Mouse (Mus musculus) embryonic facial prominence, embryonic 12.5 days (tissue): ENCODE results near the gene Nckap5. TPM values are rescaled to one million over a fixed set of nuclear protein-coding genes. Genes with fewer than 3 reads are reported as not detected.

Experiments
- ATAC-seq: fragments of 200-750 bp; cut with Nextera tagmentation; 2 replicates; pipeline ENCODE4 v1.8.0; 2017; ENCODE audit not compliant: insufficient number of reproducible peaks, insufficient read depth, low FRiP score, low TSS enrichment
- H3K27ac ChIP-seq: fragments of 300-500 bp; sonication (generic); 2 replicates; pipeline ENCODE4 v1.5.1; 2016; ENCODE audit warnings: mild to moderate bottlenecking
- H3K27me3 ChIP-seq: fragments of 300-500 bp; sonication (generic); 2 replicates; pipeline ENCODE4 v1.6.1; 2016; ENCODE audit warnings: mild to moderate bottlenecking, moderate library complexity
- H3K36me3 ChIP-seq: fragments of 300-500 bp; sonication (generic); 2 replicates; pipeline ENCODE4 v1.6.1; 2016; ENCODE audit warnings: mild to moderate bottlenecking
- H3K4me1 ChIP-seq: fragments of 300-500 bp; sonication (generic); 2 replicates; pipeline ENCODE4 v1.6.1; 2016
- H3K4me2 ChIP-seq: fragments of 300-500 bp; sonication (generic); replicated peaks from 2 replicates; pipeline ENCODE4 v1.6.1; 2016; ENCODE audit warnings: mild to moderate bottlenecking, moderate library complexity
- H3K4me3 ChIP-seq: fragments of 300-500 bp; sonication (generic); 2 replicates; pipeline ENCODE4 v1.5.1; 2016; ENCODE audit warnings: mild to moderate bottlenecking
- H3K9ac ChIP-seq: fragments of 300-500 bp; sonication (generic); 2 replicates; pipeline ENCODE4 v1.6.1; 2016; ENCODE audit warnings: mild to moderate bottlenecking, moderate library complexity
- H3K9me3 ChIP-seq: fragments of 300-500 bp; sonication (generic); 2 replicates; pipeline ENCODE4 v1.6.1; 2016; ENCODE audit warnings: mild to moderate bottlenecking, moderate library complexity
- WGBS: fragments of 180-500 bp; shearing (Covaris S2); methylation state at CpG from one replicate; pipeline ENCODE4 v1.1.7; 2016; 5-methylcytosine and 5-hydroxymethylcytosine counted together
- polyA plus RNA-seq: library from polyadenylated mRNA; unstranded; fragments of >200 nt; fragmentation: Nextera tagmentation; extraction: Ambion mirVana; gene quantifications from 2 replicates; pipeline ENCODE4 v1.2.1, GENCODE M21; 2016

Gene Nckap5
- polyA plus RNA-seq, 1 experiment from 2014 or later: 8.2 TPM

- no peaks in the 10 kb centered on the region for H3K36me3 ChIP-seq
- WGBS: 52% methylated on average over 2 of the region's 2 CpGs
- H3K4me3 ChIP-seq: no peak overlapping the region
- no peaks in the 10 kb centered on the region for H3K4me1 ChIP-seq
- no peak for ATAC-seq
- H3K27ac ChIP-seq: no peak overlapping the region
- no peaks in the 10 kb centered on the region for H3K9me3 ChIP-seq
- H3K4me2 ChIP-seq: no peak overlapping the region
- H3K27me3 ChIP-seq: no peaks in the 10 kb centered on the region
- H3K9ac ChIP-seq: no peak overlapping the region
These were observed 386.7 kb downstream of the Nckap5 start for GRCm38 (mm10) chr1:126443890-126444289.

- no peaks in the 10 kb centered on the region for H3K4me1 ChIP-seq
- H3K9ac ChIP-seq: no peak overlapping the region
- no peaks in the 10 kb centered on the region for H3K27me3 ChIP-seq
- ATAC-seq: no peak
- no peaks in the 10 kb centered on the region for H3K36me3 ChIP-seq
- 78% methylated on average over 1 of the region's 1 CpGs for WGBS
- H3K4me2 ChIP-seq: no peak overlapping the region
- H3K4me3 ChIP-seq: no peak overlapping the region
- no peak overlapping the region for H3K27ac ChIP-seq
- no peaks in the 10 kb centered on the region for H3K9me3 ChIP-seq
These were observed 387.9 kb downstream of the Nckap5 start for GRCm38 (mm10) chr1:126442723-126443122.

GRCm38 (mm10) chr1:126438000-126438572 is 392.5 kb downstream of the Nckap5 start:
- no peak overlapping the region for H3K9ac ChIP-seq
- no peak overlapping the region for H3K4me3 ChIP-seq
- 80% methylated on average over 6 of the region's 6 CpGs for WGBS
- H3K9me3 ChIP-seq: no peaks in the 10 kb centered on the region
- H3K27me3 ChIP-seq: no peaks in the 10 kb centered on the region
- H3K4me1 ChIP-seq: no peaks in the 10 kb centered on the region
- no peak for ATAC-seq
- H3K36me3 ChIP-seq: no peaks in the 10 kb centered on the region
- H3K27ac ChIP-seq: no peak overlapping the region
- H3K4me2 ChIP-seq: no peak overlapping the region

DNA sequence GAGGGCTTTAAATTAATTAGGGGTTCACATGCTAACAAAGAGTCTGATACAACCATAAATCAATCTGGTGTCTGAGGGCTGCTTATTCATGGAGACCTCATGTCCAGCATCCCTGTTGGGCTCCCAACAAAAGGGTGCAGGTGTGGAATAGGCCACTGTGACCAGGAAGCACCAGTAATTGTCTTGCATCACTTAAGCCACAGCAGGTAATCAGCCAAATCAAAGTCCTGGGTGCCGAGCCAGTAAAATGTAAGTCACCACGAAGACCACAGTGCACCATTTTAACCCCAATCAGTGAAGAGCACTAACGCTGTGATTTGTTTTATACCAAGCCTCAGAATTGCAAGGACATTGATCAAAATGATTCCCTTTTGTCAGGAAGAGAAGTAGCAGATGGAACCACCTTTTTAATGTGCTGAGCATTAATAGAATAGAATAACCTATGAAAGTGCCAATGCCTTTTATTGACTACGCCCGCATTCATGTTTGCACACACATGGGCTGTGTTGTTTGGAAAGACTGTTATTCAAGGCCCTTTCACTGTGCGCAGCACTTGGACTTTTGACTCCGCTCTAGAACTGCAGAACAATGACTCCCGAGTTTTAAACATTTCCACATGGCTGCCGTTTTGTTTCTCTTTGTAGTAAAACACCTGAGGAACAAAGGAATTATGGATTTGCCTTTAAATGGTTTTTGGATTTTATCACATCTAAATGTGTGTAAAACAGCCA is 393.5 kb downstream of the Nckap5 start:
- Histone ChIP-seq H3K4me2 (no peak overlapping the region), H3K27me3 (no peaks in the 10 kb centered on the region), H3K4me3 (no peak overlapping the region), H3K36me3 (no peaks in the 10 kb centered on the region), H3K4me1 (no peaks in the 10 kb centered on the region), H3K9ac (no peak overlapping the region), H3K9me3 (no peaks in the 10 kb centered on the region), H3K27ac (no peak overlapping the region)
- WGBS: 73% methylated on average over 9 of the region's 9 CpGs
- ATAC-seq: no peak

- no peaks in the 10 kb centered on the region for H3K27me3 ChIP-seq
- no peak overlapping the region for H3K27ac ChIP-seq
- H3K9me3 ChIP-seq: no peaks in the 10 kb centered on the region
- H3K4me3 ChIP-seq: no peak overlapping the region
- no peak overlapping the region for H3K4me2 ChIP-seq
- H3K4me1 ChIP-seq: no peaks in the 10 kb centered on the region
- H3K36me3 ChIP-seq: no peaks in the 10 kb centered on the region
- WGBS: 91% methylated on average over 4 of the region's 4 CpGs
- no peak for ATAC-seq
- no peak overlapping the region for H3K9ac ChIP-seq
These were observed 398.3 kb downstream of the Nckap5 start for GRCm38 (mm10) chr1:126432285-126432684.

DNA sequence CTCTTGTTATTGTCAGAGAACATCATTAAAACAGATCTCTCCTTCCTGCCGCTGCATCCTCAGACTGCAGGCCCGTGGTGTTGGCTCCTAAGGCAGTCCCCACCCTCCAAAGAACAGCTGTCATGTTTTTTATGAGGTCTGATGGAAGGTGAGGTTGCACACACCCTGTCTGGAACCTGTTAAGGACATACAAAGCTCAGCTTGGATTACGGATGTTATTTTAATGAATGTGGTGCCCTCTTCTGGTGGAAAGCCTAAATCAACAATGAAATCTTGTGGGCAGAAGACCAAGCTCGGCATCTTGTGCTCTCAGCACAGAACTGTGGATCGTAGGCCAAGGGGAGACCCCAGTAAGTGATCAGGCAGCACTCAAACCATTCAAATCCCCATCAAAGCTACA is 399.0 kb downstream of the Nckap5 start:
- no peaks in the 10 kb centered on the region for H3K36me3 ChIP-seq
- no peak overlapping the region for H3K4me2 ChIP-seq
- H3K9ac ChIP-seq: no peak overlapping the region
- H3K27ac ChIP-seq: no peak overlapping the region
- 22% methylated on average over 5 of the region's 5 CpGs for WGBS
- 0 out of 2 replicates have a peak, but pooled peaks have one; percentile 41 for ATAC-seq
- H3K27me3 ChIP-seq: no peaks in the 10 kb centered on the region
- H3K9me3 ChIP-seq: no peaks in the 10 kb centered on the region
- no peak overlapping the region for H3K4me3 ChIP-seq
- no peaks in the 10 kb centered on the region for H3K4me1 ChIP-seq

DNA sequence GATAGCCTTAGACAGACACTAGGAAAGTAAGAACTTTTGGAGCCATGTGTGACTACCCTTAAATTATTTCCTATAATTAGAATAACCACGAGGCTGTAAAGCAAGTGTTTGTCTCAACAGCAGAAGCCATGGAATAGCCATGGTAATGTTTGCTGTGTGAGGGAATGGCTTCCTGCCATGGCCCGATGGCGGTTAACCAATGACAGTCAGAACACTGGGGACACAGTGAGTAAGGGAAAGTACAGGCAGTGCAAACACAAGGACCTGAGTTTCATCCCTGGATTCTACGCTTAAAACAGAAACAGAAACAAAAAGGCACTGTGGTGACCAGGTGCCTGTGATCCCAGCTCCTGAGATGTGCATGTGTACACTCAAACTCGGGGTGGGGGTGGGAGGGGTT is 419.2 kb downstream of the Nckap5 start:
- no peaks in the 10 kb centered on the region for H3K27me3 ChIP-seq
- H3K4me1 ChIP-seq: no peaks in the 10 kb centered on the region
- 77% methylated on average over 5 of the region's 5 CpGs for WGBS
- no peak for ATAC-seq
- no peak overlapping the region for H3K4me2 ChIP-seq
- H3K27ac ChIP-seq: no peak overlapping the region
- no peak overlapping the region for H3K4me3 ChIP-seq
- no peaks in the 10 kb centered on the region for H3K9me3 ChIP-seq
- H3K9ac ChIP-seq: no peak overlapping the region
- no peaks in the 10 kb centered on the region for H3K36me3 ChIP-seq

DNA sequence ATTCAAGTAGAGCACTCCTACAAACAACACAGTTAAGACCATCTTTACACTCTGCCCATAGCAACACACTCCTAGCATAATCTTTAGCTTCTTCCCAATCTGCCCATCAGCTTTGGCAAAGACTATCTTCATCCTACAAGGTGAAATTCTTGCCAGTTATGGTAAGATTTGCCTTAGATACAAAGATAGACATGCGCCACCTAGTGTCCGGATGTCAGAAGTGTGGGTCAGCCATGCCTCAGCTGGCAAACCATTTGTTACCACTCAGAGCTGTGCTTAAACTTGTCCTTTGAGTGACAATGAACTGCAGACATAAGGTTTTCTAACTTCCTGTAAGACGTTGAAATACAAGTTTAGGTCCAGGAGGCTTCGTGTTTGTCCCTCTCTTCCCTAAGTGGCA is 422.7 kb downstream of the Nckap5 start:
- no peak overlapping the region for H3K9ac ChIP-seq
- ATAC-seq: no peak
- H3K9me3 ChIP-seq: no peaks in the 10 kb centered on the region
- H3K4me2 ChIP-seq: no peak overlapping the region
- H3K27me3 ChIP-seq: no peaks in the 10 kb centered on the region
- no peaks in the 10 kb centered on the region for H3K4me1 ChIP-seq
- H3K36me3 ChIP-seq: no peaks in the 10 kb centered on the region
- H3K4me3 ChIP-seq: no peak overlapping the region
- H3K27ac ChIP-seq: no peak overlapping the region
- WGBS: 20% methylated on average over 4 of the region's 4 CpGs

DNA sequence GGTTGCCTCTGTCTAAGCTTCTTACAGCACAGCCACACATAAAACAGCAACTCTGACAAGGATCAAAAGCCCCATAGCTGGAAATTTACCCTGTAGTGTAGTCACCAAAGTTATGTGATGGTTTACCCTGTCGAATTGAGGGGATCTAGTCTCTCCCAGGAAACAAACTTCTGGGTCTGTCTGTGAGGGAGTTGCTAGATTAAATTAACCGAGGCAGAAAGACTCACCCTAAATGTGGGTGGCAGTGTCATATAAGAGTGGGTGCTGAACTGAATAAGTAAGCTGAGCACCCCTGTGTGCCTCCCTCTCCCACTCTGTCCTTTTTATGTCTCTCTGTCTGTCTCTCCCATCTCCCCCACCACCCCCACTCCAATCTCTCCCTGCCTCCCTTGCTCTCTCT is 425.1 kb downstream of the Nckap5 start:
- no peak overlapping the region for H3K4me3 ChIP-seq
- ATAC-seq: no peak
- no peaks in the 10 kb centered on the region for H3K27me3 ChIP-seq
- WGBS: 78% methylated on average over 2 of the region's 2 CpGs
- H3K4me1 ChIP-seq: no peaks in the 10 kb centered on the region
- no peaks in the 10 kb centered on the region for H3K36me3 ChIP-seq
- no peak overlapping the region for H3K4me2 ChIP-seq
- H3K9me3 ChIP-seq: no peaks in the 10 kb centered on the region
- no peak overlapping the region for H3K27ac ChIP-seq
- H3K9ac ChIP-seq: no peak overlapping the region

GRCm38 (mm10) chr1:126403970-126404369 is 426.6 kb downstream of the Nckap5 start:
- ATAC-seq: no peak
- no peaks in the 10 kb centered on the region for H3K9me3 ChIP-seq
- no peaks in the 10 kb centered on the region for H3K27me3 ChIP-seq
- no peak overlapping the region for H3K9ac ChIP-seq
- H3K4me1 ChIP-seq: no peaks in the 10 kb centered on the region
- no peak overlapping the region for H3K4me3 ChIP-seq
- no peak overlapping the region for H3K4me2 ChIP-seq
- H3K36me3 ChIP-seq: no peaks in the 10 kb centered on the region
- H3K27ac ChIP-seq: no peak overlapping the region

DNA sequence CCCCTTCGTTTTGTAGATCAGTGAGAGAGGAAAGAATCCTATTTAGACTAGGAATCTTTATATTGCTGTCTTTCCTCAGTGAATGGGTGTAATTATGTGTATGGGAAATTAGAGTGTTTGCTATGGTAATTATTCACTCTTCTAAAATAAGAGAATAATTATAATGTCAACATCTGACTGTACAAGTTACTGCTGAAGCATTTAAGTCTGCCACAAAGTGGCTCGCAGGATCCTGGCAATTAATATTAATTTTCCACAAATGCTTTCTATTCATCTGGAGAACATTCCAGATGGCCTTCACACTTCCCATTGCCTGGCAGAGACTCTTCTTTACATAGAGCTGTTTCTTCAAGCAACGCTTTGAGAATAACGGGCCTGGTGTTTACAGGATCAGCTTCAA is 439.4 kb downstream of the Nckap5 start:
- no peak overlapping the region for H3K9ac ChIP-seq
- H3K4me1 ChIP-seq: no peaks in the 10 kb centered on the region
- H3K27me3 ChIP-seq: no peaks in the 10 kb centered on the region
- no peaks in the 10 kb centered on the region for H3K36me3 ChIP-seq
- H3K4me2 ChIP-seq: no peak overlapping the region
- ATAC-seq: no peak
- H3K4me3 ChIP-seq: no peak overlapping the region
- H3K27ac ChIP-seq: no peak overlapping the region
- no peaks in the 10 kb centered on the region for H3K9me3 ChIP-seq
- 64% methylated on average over 4 of the region's 4 CpGs for WGBS

DNA sequence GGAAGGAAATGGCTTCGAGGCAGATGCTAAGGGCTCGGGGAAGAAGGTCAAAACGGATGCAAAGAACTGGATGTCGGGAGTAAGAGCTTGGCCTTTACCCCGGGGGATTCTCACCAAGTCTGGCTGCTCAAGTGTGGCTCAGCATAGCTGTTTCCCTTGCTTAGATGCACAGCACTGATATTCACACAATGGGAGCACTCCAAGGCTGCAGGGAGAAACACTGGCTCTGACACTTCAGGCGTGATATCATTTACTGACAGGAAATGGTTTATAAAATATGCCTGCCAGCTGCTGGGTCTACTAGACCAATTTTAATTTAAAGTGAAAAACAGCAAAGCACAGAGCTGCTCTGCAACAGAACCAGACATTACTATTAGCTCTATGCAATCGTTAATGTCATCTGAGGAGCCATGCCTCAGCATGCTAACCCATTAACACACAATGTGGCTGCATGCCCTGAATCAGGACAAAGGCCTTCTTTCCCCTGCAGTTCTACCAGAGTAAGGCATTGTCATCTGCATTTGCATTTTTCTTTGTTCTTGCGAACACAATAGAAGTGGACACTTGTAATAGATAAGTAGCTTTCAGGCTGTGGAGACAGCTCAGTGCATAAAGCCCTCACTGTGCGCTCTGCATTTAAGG is 453.1 kb downstream of the Nckap5 start:
- no peaks in the 10 kb centered on the region for H3K27me3 ChIP-seq
- no peak overlapping the region for H3K4me2 ChIP-seq
- 0 out of 2 replicates have a peak, but pooled peaks cover 4% of the 10 kb centered on the region for H3K4me1 ChIP-seq
- 68% methylated on average over 9 of the region's 9 CpGs for WGBS
- no peak overlapping the region for H3K27ac ChIP-seq
- H3K36me3 ChIP-seq: no peaks in the 10 kb centered on the region
- H3K9me3 ChIP-seq: no peaks in the 10 kb centered on the region
- no peak overlapping the region for H3K4me3 ChIP-seq
- no peak overlapping the region for H3K9ac ChIP-seq
- no peak for ATAC-seq
